Mouse (Mus musculus) ES-E14 (cell line): Measurements from ENCODE around the gene Tbxas1. TPM values are rescaled to one million over a fixed set of nuclear protein-coding genes. Genes with fewer than 3 reads are reported as not detected.

Source experiments
- DNase-seq: peaks from one replicate; pipeline ENCODE4 v3.0.0-alpha.2; 2013; ENCODE audit warnings: low read depth, low spot score
- H3K27ac ChIP-seq: 2 replicates; pipeline ENCODE4 v1.5.1; 2012; ENCODE audit warnings: low read depth, mild to moderate bottlenecking, low read length, moderate library complexity, mixed read lengths; ENCODE audit not compliant: poor library complexity, insufficient read depth, severe bottlenecking
- H3K36me3 ChIP-seq: 2 replicates; pipeline ENCODE4 v1.6.1; 2012; ENCODE audit warnings: mild to moderate bottlenecking, low read length, moderate library complexity, mixed read lengths; ENCODE audit not compliant: control insufficient read depth, poor library complexity, insufficient read depth, severe bottlenecking
- H3K4me1 ChIP-seq, 2 experiments: fragments of 150-350 bp in 1 of 2; sonication (generic) in 1 of 2; 2 replicates each; pipeline ENCODE4 v1.6.1; 2012; ENCODE audit warnings: low read length in 2 of 2, mild to moderate bottlenecking in 1 of 2, mixed read lengths in 1 of 2; ENCODE audit not compliant: control insufficient read depth in 2 of 2, insufficient read depth in 2 of 2, poor library complexity in 1 of 2
- H3K4me3 ChIP-seq, 2 experiments: fragments of 150-350 bp in 1 of 2; sonication (generic) in 1 of 2; 2 replicates each; pipeline ENCODE4 v1.5.1; 2012; ENCODE audit warnings: low read length in 2 of 2, low read depth in 1 of 2, mild to moderate bottlenecking in 1 of 2, mixed read lengths in 1 of 2; ENCODE audit not compliant: insufficient read depth in 1 of 2, poor library complexity in 1 of 2, severe bottlenecking in 1 of 2
- H3K9ac ChIP-seq: 2 replicates; pipeline ENCODE4 v1.6.1; 2012; ENCODE audit warnings: low read depth, mild to moderate bottlenecking, low read length, mixed read lengths; ENCODE audit not compliant: poor library complexity, insufficient read depth, severe bottlenecking
- H3K9me3 ChIP-seq: fragments of 150-350 bp; sonication (generic); 2 replicates; pipeline ENCODE4 v1.6.1; 2012; ENCODE audit warnings: low read depth, mild to moderate bottlenecking, low read length; ENCODE audit not compliant: control insufficient read depth, insufficient read depth
- CHD2 ChIP-seq: IDR thresholded peaks from 2 replicates; pipeline ENCODE4 v1.6.1; 2014; ENCODE audit warnings: mild to moderate bottlenecking, low read depth, low read length, inconsistent platforms
- HCFC1 ChIP-seq: IDR thresholded peaks from 2 replicates; pipeline ENCODE4 v1.6.1; 2012; ENCODE audit warnings: low read length, inconsistent platforms, borderline replicate concordance; ENCODE audit not compliant: insufficient read depth
- MAFK ChIP-seq: IDR thresholded peaks from 2 replicates; pipeline ENCODE4 v1.6.1; 2014; ENCODE audit warnings: mild to moderate bottlenecking, low read depth, low read length, inconsistent platforms; ENCODE audit not compliant: insufficient read depth
- ZC3H11A ChIP-seq: IDR thresholded peaks from 2 replicates; pipeline ENCODE4 v1.6.1; 2012; ENCODE audit warnings: low read depth, mild to moderate bottlenecking, inconsistent platforms, low read length, borderline replicate concordance
- ZNF384 ChIP-seq: IDR thresholded peaks from 2 replicates; pipeline ENCODE4 v1.6.1; 2012; ENCODE audit warnings: low read depth, low read length, inconsistent platforms
- in situ Hi-C, 2 experiments: fragments of 600-800 bp; cut with MboI; formaldehyde crosslinking; loops; one replicate each; pipeline ENCODE4 v1.15.1; 2025; ENCODE audit warnings: low sequenced_read_pairs in 2 of 2, inconsistent platforms in 1 of 2; ENCODE audit not compliant: unreplicated experiment in 2 of 2
- total RNA-seq: library from RNA; depleted of rRNA; stranded (reverse); fragments of 300-350 nt; gene quantifications from 2 replicates; pipeline ENCODE4 v1.2.3, GENCODE M21; 2012

Tbxas1 gene
- total RNA-seq, 1 experiment: not detected

DNA sequence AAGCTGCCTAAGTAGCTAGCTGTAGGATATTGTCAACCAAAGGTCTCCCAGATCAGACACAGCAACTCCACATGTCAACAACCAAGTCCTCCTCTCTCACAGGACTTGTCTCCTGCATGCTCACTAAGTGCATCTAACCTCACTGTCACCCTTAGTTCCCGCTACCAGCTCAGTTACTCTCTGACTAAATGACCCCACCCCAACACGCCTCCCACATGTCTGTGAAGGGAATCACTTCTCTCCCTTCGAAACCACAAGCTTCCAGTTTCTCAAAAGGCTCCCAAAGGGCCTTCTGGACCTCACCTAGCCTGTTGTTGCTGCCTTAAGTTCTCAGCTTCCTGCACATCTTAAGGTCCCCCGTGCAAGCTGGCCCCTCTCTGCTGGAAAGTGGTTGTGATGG is 25.9 kb downstream of the Tbxas1 start:
- no peak overlapping the region for H3K27ac ChIP-seq
- no peaks in the 10 kb centered on the region for H3K4me1 ChIP-seq
- no peaks in the 10 kb centered on the region for H3K9me3 ChIP-seq
- in situ Hi-C loops: loop anchor here in 1 of 2 experiments (10.0 kb wide), 1 partner anchor 256 kb away; no protein-coding TSS in a partner anchor
- H3K36me3 ChIP-seq: no peaks in the 10 kb centered on the region
- TF ChIP-seq CHD2 (no peak), ZNF384 (no peak), ZC3H11A (no peak), HCFC1 (no peak), MAFK (no peak)
- no peak overlapping the region for H3K9ac ChIP-seq
- no peak for DNase-seq
- H3K4me3 ChIP-seq: no peak overlapping the region

DNA sequence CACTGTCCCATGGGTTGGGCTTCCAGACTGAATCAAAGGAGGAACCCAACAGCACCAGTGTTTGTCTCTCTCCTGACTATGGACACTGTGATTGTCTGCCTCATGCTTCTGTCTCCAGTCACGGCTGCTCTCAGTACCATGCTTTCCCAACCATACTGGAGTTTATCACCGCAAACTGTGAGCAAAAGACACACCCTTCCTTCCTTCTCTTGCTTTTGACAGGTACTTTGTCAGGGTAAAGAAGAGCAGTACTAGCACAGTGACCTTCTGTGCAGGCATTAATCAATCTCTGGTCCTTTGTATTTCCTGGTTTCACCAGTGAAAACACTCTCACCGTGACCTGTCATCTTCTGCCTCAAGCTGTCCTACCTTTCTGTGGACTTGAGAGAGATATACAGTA is 26.4 kb downstream of the Tbxas1 start:
- no peak for DNase-seq

DNA sequence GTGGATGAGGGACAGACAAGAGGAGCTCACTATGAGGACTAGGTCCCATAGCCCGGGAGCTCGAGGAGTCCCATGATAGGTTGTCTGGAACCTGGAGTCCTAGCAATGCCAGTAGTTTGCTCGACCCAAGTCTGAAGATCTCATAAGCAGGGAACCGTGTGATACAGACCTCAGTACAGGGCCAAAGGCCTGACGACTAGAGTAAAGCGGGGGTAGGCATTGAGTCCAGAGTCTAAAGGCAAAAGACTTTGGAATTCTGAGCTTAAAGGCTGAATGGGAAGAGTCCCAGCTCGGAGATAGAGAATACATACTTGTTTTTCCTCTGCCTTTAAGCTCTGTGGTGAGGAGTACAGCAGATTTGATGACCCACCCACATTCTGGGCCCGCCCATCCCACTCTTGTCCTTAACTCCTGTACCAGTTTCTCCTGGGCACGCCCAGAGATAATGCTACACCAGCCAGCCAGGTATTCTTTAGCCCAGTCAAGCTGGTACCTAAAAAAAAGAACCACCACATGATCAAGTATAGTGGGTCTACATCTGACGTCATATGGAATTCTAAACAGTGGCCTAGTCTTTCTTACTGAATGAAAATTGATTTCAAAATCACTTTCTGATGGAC is 27.7 kb downstream of the Tbxas1 start:
- no peak overlapping the region for H3K27ac ChIP-seq
- no peak overlapping the region for H3K4me3 ChIP-seq
- no peaks in the 10 kb centered on the region for H3K36me3 ChIP-seq
- in situ Hi-C loops: loop anchor here in 1 of 2 experiments (10.0 kb wide), 1 partner anchor 258 kb away; no protein-coding TSS in a partner anchor
- TF ChIP-seq ZC3H11A: no peak
- no peak for TF ChIP-seq ZNF384
- TF ChIP-seq MAFK: no peak
- no peak for TF ChIP-seq HCFC1
- no peak for TF ChIP-seq CHD2
- H3K4me1 ChIP-seq: no peaks in the 10 kb centered on the region
- DNase-seq: no peak
- no peak overlapping the region for H3K9ac ChIP-seq
- no peaks in the 10 kb centered on the region for H3K9me3 ChIP-seq

More for the DNA sequence above, 26.4 kb downstream of the Tbxas1 start:
- no peaks in the 10 kb centered on the region for H3K9me3 ChIP-seq
- H3K27ac ChIP-seq: no peak overlapping the region
- no peak overlapping the region for H3K4me3 ChIP-seq
- no peak overlapping the region for H3K9ac ChIP-seq
- in situ Hi-C loops: loop anchor here in 1 of 2 experiments (10.0 kb wide), 1 partner anchor 257 kb away; no protein-coding TSS in a partner anchor
- TF ChIP-seq ZC3H11A (no peak), MAFK (no peak), HCFC1 (no peak), CHD2 (no peak), ZNF384 (no peak)
- H3K4me1 ChIP-seq: no peaks in the 10 kb centered on the region
- no peaks in the 10 kb centered on the region for H3K36me3 ChIP-seq

DNA sequence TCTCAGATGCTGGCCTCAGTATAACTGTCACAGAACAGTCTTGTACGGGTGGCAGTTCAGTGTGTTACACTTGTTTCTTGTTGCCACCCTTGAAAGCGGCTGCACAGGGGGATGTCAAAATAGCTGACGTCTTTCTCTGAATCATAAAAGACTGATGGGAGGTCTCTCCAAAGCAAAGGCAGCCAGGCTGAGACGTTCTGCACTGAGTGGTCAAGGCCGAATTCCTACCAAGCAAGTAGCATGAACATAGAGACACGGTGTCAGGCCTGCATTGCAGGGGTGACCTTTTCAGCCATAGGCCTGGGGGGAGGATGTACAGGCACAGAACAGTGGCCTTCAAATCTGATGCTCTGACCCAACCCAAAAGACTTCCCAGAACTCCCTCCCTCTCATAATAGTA is 30.8 kb downstream of the Tbxas1 start:
- no peak for DNase-seq
- no peaks in the 10 kb centered on the region for H3K4me1 ChIP-seq
- H3K27ac ChIP-seq: no peak overlapping the region
- in situ Hi-C loops: loop anchor here in 1 of 2 experiments (10.0 kb wide), 1 partner anchor 261 kb away; no protein-coding TSS in a partner anchor
- no peak overlapping the region for H3K9ac ChIP-seq
- no peaks in the 10 kb centered on the region for H3K9me3 ChIP-seq
- H3K36me3 ChIP-seq: no peaks in the 10 kb centered on the region
- no peak overlapping the region for H3K4me3 ChIP-seq
- TF ChIP-seq MAFK (no peak), ZNF384 (no peak), HCFC1 (no peak), ZC3H11A (no peak), CHD2 (no peak)

DNA sequence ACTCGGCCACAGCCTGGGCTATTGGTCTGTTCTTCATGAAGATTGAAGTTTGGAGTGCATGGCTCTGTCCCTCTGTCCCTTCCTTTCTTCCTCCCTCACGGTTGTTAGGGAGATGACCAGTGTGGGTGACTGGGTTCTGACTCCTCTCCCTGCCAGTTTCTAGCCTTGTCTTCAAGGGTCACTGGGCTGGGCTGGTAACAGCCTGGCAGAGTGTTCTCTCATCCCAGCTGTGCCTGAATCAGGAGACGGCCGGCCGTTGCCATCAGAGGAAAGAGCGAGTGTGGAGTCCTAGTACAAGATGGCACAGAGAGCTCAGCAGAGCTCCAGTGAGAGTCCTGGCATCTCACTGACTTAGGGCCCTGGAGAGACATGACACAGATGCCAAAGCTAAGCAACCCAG is 33.2 kb downstream of the Tbxas1 start:
- Histone ChIP-seq H3K4me3 (no peak overlapping the region), H3K4me1 (no peaks in the 10 kb centered on the region), H3K9me3 (no peaks in the 10 kb centered on the region), H3K27ac (no peak overlapping the region), H3K36me3 (no peaks in the 10 kb centered on the region), H3K9ac (no peak overlapping the region)
- no peak for DNase-seq
- TF ChIP-seq CHD2: no peak
- no peak for TF ChIP-seq ZNF384
- no peak for TF ChIP-seq MAFK
- no peak for TF ChIP-seq HCFC1
- no peak for TF ChIP-seq ZC3H11A
- in situ Hi-C loops: loop anchor here in 1 of 2 experiments (10.0 kb wide), 1 partner anchor 264 kb away; no protein-coding TSS in a partner anchor
